Mouse (Mus musculus): Measurements from ENCODE around the gene Asic1. TPM values are rescaled to one million over a fixed set of nuclear protein-coding genes. Genes with fewer than 3 reads are reported as not detected.
A peak's percentile ranks its signal among the peaks of the same experiment; 100 is the strongest.
"Not testable (repeated sequence)": the region's sequence is repeated elsewhere in the genome, so short reads cannot be mapped to it uniquely, and the experiment has no call there.

The Asic1 gene
- polyA plus RNA-seq, 1 experiment: not detected

- 78% methylated on average over 18 of the region's 18 CpGs for WGBS
- H3K27ac ChIP-seq (ENCODE audit: control insufficient read depth, insufficient read depth, low read depth, low read length, poor library complexity): no peak overlapping the region
- no peak overlapping the region for H3K4me3 ChIP-seq (replicated peaks; ENCODE audit: control insufficient read depth, low read depth, low read length)
- TF ChIP-seq CTCF (IDR thresholded peaks at IDR 0.05; ENCODE audit: control insufficient read depth, insufficient read depth, low read length): no peak
- no peak for TF ChIP-seq POLR2A (IDR thresholded peaks at IDR 0.05; ENCODE audit: borderline replicate concordance, control insufficient read depth, low read depth, low read length)
- H3K4me1 ChIP-seq (ENCODE audit: control insufficient read depth, insufficient read depth, low read length): no peaks in the 10 kb centered on the region; the same call in 1 of the 2 replicates
Observed at GRCm38 (mm10) chr15:99700219-99701106, 30.3 kb downstream of the Asic1 start.

- H3K4me3 ChIP-seq (replicated peaks; ENCODE audit: control insufficient read depth, low read depth, low read length): peak overlapping the region; percentile 67
- not testable (repeated sequence) for H3K27ac ChIP-seq (ENCODE audit: control insufficient read depth, insufficient read depth, low read depth, low read length, poor library complexity); H3K4me1 ChIP-seq (ENCODE audit: control insufficient read depth, insufficient read depth, low read length)
- WGBS: 35% methylated on average over 16 of the region's 16 CpGs
Observed at GRCm38 (mm10) chr15:99701640-99701998, 31.5 kb downstream of the Asic1 start.

GRCm38 (mm10) chr15:99701999-99702900, 32.1 kb downstream of the Asic1 start, which contains the start of gene Smarcd1:
Smarcd1 (plus strand) TSS chr15:99702129.
- TF ChIP-seq CTCF (IDR thresholded peaks at IDR 0.05; ENCODE audit: control insufficient read depth, insufficient read depth, low read length) (peak; percentile 84), POLR2A (IDR thresholded peaks at IDR 0.05; ENCODE audit: borderline replicate concordance, control insufficient read depth, low read depth, low read length) (no peak)
- Histone ChIP-seq H3K4me1 (ENCODE audit: control insufficient read depth, insufficient read depth, low read length) (no peaks in the 10 kb centered on the region; the same call in none of the 2 replicates), H3K4me3 (replicated peaks; ENCODE audit: control insufficient read depth, low read depth, low read length) (peak within 1 kb of the TSS; percentile 67), H3K27ac (ENCODE audit: control insufficient read depth, insufficient read depth, low read depth, low read length, poor library complexity) (peak within 1 kb of the TSS; percentile 68)
- 1% methylated on average over 71 of the region's 71 CpGs for WGBS

DNA sequence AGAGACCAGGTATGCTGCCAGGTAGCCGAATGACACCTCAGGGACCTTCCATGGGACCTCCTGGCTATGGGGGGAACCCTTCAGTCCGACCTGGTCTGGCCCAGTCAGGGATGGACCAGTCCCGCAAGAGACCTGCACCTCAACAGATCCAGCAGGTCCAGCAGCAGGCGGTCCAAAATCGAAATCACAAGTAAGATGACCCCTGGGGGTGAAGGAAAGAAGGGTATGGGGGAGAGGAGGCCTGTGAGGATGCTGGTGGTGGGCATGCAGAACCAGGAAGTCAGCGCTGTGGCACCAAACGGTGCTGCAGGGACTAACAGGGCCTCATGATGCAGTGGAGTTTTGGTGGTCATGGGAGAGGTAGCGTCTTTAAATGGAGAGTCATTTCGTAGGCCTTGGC, 32.9 kb downstream of the Asic1 start:
- Histone ChIP-seq H3K4me1 (ENCODE audit: control insufficient read depth, insufficient read depth, low read length) (no peaks in the 10 kb centered on the region; the same call in none of the 2 replicates), H3K4me3 (replicated peaks; ENCODE audit: control insufficient read depth, low read depth, low read length) (no peak overlapping the region), H3K27ac (ENCODE audit: control insufficient read depth, insufficient read depth, low read depth, low read length, poor library complexity) (no peak overlapping the region)
- 80% methylated on average over 9 of the region's 9 CpGs for WGBS
- TF ChIP-seq POLR2A (IDR thresholded peaks at IDR 0.05; ENCODE audit: borderline replicate concordance, control insufficient read depth, low read depth, low read length): no peak
- TF ChIP-seq CTCF (IDR thresholded peaks at IDR 0.05; ENCODE audit: control insufficient read depth, insufficient read depth, low read length): no peak

DNA sequence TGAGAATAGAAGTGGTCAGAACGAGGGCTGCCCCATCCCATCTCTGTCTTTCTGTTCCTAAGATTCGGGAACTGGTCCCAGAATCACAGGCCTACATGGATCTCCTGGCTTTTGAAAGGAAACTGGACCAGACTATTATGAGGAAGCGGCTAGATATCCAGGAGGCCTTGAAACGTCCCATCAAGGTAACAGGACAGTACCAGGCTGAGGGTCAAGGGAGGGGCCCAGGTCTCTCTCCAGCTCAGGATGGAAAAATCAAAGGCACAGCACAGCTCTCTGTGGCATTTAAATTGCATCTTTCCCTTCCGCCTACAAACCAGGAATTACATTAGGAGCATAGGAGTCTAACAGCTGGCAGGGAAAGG, 33.5 kb downstream of the Asic1 start:
- no peaks in the 10 kb centered on the region; the same call in none of the 2 replicates for H3K4me1 ChIP-seq (ENCODE audit: control insufficient read depth, insufficient read depth, low read length)
- TF ChIP-seq CTCF (IDR thresholded peaks at IDR 0.05; ENCODE audit: control insufficient read depth, insufficient read depth, low read length) (no peak), POLR2A (IDR thresholded peaks at IDR 0.05; ENCODE audit: borderline replicate concordance, control insufficient read depth, low read depth, low read length) (no peak)
- H3K4me3 ChIP-seq (replicated peaks; ENCODE audit: control insufficient read depth, low read depth, low read length): no peak overlapping the region
- 88% methylated on average over 5 of the region's 5 CpGs for WGBS
- H3K27ac ChIP-seq (ENCODE audit: control insufficient read depth, insufficient read depth, low read depth, low read length, poor library complexity): no peak overlapping the region

DNA sequence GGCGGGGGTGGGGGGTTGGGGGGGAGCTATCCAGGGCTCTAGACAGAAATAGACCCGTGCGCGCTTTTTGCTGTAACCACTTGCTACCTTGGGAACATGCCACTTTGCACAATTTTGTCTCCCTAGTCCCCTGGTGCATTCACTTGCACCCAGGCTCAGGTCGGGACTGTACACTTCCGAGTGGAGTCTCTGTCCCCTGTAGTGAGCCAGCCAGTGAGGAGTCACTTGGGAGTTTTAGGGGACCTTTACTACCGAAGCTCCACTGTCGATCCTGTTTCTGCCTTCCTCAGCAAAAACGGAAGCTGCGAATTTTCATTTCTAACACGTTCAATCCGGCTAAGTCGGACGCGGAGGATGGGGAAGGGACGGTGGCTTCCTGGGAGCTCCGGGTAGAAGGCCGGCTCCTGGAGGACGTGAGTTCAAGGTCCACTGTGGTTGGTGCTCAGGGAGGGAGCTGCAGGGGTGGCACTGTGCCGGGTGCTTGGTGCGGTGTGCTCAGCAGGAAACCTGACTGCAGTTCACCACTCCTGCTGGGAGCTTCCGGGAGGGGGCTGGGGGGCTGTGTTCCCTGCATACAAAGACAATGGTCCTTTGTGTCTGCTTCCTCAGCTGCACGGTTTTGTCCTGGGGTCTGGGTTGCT, 34.0 kb downstream of the Asic1 start:
- TF ChIP-seq POLR2A (IDR thresholded peaks at IDR 0.05; ENCODE audit: borderline replicate concordance, control insufficient read depth, low read depth, low read length): no peak
- TF ChIP-seq CTCF (IDR thresholded peaks at IDR 0.05; ENCODE audit: control insufficient read depth, insufficient read depth, low read length): no peak
- no peak overlapping the region for H3K27ac ChIP-seq (ENCODE audit: control insufficient read depth, insufficient read depth, low read depth, low read length, poor library complexity)
- H3K4me1 ChIP-seq (ENCODE audit: control insufficient read depth, insufficient read depth, low read length): no peaks in the 10 kb centered on the region; the same call in none of the 2 replicates
- 89% methylated on average over 23 of the region's 23 CpGs for WGBS
- H3K4me3 ChIP-seq (replicated peaks; ENCODE audit: control insufficient read depth, low read depth, low read length): no peak overlapping the region

DNA sequence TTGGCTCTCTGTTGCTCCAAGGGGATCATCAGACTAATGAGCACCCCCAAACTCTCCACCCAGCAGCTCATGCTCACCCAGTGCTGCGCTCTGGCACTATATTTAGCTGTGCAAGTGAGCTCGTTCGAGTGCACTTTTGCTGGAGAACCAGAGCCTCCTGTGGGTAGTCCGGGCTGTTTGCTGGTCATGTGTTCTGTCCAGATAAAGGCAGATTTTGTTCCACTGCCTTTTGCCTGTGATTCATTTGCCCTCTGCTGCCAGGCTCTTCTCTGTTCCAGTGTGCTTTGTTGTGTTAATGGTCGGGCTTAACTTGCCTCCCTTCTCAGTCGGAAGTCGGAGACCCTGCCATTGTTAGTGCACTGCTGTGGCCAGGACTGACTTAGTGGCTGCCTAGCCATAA, 34.7 kb downstream of the Asic1 start:
- H3K4me1 ChIP-seq (ENCODE audit: control insufficient read depth, insufficient read depth, low read length): no peaks in the 10 kb centered on the region; the same call in none of the 2 replicates
- WGBS: 79% methylated on average over 7 of the region's 7 CpGs
- TF ChIP-seq CTCF (IDR thresholded peaks at IDR 0.05; ENCODE audit: control insufficient read depth, insufficient read depth, low read length) (no peak), POLR2A (IDR thresholded peaks at IDR 0.05; ENCODE audit: borderline replicate concordance, control insufficient read depth, low read depth, low read length) (no peak)
- no peak overlapping the region for H3K4me3 ChIP-seq (replicated peaks; ENCODE audit: control insufficient read depth, low read depth, low read length)
- H3K27ac ChIP-seq (ENCODE audit: control insufficient read depth, insufficient read depth, low read depth, low read length, poor library complexity): 0 out of 2 replicates have a peak overlapping the region, but pooled peaks have one; percentile 20
